Mouse (Mus musculus) heart, postnatal 14 days (tissue): ENCODE data around the gene Exoc6b. TPM values are rescaled to one million over a fixed set of nuclear protein-coding genes. Genes with fewer than 3 reads are reported as not detected.
"Not testable (repeated sequence)": the region's sequence is repeated elsewhere in the genome, so short reads cannot be mapped to it uniquely, and the experiment has no call there.

Experiments used
- DNase-seq, 2 experiments: peaks; one replicate each; pipeline ENCODE4 v3.0.0; 2021 to 2022
- intact Hi-C: fragments of 180-260 bp; cut with DNase I; formaldehyde crosslinking; loops from one replicate; pipeline ENCODE4 v1.15.1; 2025
- long read RNA-seq, 2 experiments: library from polyadenylated mRNA; stranded (forward); transcript quantifications; one replicate each; pipeline ENCODE4 v2.0.0; 2021
- total RNA-seq, 2 experiments: library from RNA; stranded (reverse); gene quantifications; 2 replicates each; pipeline ENCODE4 v1.2.3; 2021

Exoc6b gene
- total RNA-seq: 10 to 100 TPM; 21.2 to 21.9 TPM
- long read RNA-seq, experiment 1, full-length matches to known transcripts: 1 of 3 reads
- long read RNA-seq, experiment 1, partial matches to known transcripts: 0 of 3 reads
- long read RNA-seq, experiment 1, other reads (novel, unspliced or antisense): 2 of 3 reads
- long read RNA-seq, experiment 2, full-length matches to known transcripts: 2 of 6 reads
- long read RNA-seq, experiment 2, partial matches to known transcripts: 3 of 6 reads
- long read RNA-seq, experiment 2, other reads (novel, unspliced or antisense): 1 of 6 reads

DNA sequence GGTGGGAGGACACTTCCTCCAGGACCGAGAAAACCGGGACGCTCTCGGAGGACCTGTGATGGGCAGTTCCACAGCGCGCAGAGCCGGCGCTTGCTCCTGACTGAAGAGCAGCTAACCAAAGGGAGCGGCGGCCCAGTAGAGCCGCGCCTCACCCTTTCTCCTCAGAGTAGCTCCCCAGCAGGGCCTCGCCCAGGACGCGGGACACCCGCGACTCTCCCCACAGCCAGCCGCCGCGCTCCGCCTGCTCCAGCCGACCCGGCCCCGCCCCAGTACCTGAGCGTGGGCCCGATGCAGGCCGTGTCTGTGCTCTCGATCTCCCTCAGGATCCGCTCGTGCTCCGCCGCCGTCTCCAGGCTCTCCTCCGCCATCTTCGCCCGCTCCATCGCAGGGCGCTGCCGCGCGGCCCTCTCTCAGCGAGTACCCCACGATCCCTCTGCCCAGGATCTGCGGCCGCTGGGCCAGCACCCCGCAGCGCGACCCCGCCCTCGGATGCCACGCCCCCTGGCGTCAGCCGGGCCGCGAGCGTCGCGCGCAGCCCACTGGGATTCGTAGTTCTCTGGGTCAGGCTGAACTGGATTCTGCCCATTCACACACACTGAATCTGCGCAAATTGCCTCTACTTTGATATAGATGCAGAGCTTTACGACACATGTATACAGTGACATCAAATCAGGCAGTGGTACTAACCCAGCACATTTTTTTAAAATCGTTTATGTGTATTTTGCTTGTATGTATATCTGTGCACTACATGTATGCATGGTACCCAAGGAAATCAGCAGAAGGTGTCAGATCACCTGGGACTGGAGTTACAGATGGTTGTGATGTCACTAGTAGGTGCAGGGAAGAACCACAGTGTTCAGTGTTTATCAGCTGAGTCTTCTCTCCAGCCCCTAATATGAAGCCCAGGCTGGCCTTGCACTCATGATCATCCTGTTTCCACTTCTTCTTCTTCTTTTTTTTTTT is at the start of gene Exoc6b:
Gene Exoc6b, minus strand, starts transcription at position 491 of the 963 bp plus-strand sequence.
- intact Hi-C loops: no loop called here
- DNase-seq: peak; percentile 92 to 93

DNA sequence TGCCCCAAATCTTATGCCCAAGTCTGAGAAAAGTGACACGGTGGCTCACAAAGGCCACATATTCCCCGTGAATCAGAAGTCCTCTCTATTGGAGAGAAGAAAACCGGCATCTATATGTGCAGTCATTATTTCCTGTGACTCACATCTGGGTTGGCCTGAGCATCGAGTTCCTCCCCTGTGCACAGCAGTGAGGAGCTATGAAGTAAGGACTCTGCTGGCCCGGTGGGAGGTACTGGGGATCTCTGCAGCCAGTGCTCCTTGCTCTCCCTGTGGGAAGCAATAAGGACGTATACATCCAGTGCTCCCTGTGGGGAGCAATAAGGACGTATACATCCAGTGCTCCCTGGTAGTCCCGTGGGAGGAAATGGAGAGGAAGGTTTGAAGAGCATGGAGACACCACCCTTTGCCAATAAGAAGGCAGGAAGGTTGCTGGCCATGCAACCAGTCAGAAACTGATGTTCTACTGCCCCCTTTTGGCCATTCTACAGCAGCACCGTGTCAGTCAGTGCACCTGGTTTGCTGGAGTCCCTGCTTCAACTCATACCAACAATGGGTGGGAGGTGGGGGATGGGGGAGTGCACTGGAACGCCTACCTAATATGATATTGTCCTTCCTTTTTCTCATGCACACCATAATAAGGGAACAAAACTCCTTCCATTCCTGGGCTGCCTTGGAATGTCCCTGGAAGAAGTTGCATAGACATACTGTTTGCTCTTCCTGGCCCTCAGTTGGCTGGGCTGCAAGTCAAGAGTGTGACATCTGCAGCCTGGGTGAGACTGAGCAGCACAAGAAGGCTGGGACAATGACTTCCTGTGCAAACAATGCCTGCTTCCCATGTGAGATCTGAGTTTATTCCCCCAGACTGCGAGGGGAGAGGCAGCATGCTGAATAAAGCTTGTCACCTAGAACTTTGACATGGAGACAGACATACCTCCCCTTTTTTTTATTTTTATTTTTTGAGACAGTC is 48.5 kb upstream of the Exoc6b start:
- intact Hi-C loops: loop anchor here (2.0 kb wide), 1 partner anchor 81 kb away; no protein-coding TSS in a partner anchor
- peak; percentile 28 to 70 for DNase-seq

DNA sequence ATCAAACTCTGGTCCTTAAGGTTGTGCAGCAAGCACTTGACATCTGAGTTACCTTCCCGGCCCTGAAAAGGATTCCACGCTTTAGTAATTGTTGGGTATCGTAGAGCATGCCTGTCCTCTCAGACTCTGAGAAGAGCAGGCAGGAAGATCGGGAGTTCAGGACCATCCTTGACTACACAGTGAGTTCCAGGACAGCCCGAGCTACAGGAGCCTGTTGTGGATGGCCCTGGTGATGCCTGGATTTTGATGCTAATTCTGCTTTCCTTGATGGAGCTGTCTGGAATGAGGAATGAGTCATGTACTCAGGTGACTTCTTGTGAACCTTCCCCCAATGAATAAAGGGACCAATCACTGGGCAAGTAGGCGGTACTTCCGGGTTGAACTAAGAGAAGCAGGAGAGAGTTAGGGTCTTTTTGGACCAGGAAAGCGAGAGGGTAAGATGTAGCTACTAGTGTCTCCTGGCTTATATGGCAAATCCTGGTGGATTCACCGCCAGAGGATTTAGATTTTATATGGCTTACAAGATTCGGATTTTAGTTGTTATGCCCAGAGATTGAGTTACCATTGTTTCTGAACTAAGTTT is 35.8 kb upstream of the Exoc6b start:
- DNase-seq: no peak
- intact Hi-C loops: no loop called here

DNA sequence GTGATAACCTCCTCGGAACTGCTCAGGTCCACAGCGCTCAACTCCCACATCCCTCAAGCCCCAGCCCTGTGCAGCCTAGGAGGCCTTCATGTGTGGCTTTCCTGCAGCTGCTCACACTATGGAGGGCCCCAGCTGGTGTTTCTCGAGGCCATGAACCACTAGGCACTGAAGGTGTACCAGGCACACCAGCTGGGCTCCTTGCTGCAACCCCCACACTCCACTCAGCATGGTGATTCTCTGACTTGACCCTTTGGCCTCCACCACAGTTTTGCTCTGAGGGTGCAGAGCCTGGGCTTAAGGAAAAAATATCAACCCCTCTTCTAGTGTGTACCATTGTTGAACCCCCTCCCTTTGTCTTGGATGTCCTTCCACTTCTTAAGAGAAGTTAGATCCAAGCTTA is 34.0 kb upstream of the Exoc6b start:
- intact Hi-C loops: no loop called here
- DNase-seq: no peak

DNA sequence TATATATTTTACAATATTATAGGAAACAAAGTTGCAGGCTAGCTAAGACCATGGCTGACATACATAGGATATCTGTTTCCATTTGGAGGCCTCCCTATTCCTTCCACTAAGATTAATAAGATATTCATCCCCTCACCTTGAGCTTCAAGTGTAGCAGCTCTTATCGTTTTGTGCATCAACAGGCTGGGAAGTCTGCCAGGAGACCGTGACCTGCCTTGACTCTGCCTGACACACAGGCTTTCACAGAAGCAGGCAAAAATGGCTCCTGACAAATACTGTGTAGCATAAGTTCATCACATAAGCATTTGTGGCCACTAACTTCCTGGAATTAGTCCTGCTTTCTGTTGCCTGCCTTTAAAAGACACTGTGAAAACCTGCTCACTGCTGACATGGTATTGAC is 27.1 kb upstream of the Exoc6b start:
- intact Hi-C loops: no loop called here
- no peak for DNase-seq

DNA sequence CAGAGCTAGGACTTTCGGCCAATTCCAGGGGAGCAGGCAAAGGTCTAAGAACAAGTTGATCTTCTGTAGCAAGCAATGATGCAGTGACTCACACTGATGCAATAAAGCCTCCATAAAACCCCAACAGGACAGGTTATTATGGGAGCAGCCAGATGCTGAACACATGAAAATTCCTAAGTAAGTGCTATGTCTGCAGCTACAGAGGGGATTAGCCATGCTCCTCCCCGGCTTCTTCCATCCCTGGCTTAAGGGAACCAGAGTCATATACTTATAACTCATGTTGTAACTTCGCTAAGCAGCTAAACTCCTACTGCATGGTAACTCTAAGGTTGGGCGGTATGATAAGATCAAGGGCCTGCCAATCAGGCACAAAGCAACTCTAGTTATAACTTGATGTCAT is 18.1 kb upstream of the Exoc6b start:
- no peak for DNase-seq
- intact Hi-C loops: no loop called here

DNA sequence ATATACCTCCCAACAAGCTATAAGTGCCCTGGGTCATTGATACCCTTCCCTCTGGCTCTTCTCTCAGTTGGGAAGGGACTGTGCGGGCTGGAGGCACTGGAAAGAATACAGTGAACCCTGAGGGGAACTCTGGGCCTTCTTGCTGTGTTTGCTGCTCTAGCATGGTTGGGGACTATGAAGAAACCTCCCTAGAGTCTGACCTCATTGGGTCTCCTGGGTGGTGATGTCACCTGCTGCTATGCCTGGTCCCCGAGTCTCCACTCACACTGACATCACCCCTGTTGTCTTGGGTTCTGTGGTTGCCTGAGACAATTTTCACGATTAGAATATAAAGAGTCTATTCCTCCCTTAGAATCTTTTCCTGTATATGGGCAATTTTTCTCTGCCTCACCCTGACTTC is 17.3 kb upstream of the Exoc6b start:
- DNase-seq: peak in 1 of 2 experiments; percentile 6
- intact Hi-C loops: no loop called here

DNA sequence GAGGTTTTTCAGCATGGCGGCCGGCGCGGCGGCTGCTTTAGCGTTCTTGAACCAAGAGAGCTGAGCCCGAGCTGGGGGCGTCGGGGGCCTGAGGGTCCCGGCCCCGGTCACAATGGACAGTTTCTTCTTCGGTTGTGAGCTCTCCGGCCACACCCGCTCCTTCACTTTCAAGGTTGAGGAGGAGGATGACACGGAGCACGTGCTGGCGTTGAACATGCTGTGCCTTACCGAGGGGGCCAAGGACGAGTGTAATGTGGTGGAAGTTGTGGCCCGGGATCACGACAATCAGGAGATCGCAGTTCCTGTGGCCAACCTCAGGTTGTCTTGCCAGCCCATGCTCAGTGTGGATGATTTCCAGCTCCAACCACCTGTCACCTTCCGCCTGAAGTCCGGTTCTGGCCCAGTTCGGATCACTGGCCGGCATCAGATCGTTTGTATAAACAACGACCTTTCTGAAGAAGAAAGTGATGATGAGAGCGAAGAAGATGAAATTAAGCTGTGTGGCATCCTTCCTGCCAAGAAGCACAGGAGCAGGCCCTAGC is 6.9 kb upstream of the Exoc6b start:
- intact Hi-C loops, DNase-seq: not testable (repeated sequence)

DNA sequence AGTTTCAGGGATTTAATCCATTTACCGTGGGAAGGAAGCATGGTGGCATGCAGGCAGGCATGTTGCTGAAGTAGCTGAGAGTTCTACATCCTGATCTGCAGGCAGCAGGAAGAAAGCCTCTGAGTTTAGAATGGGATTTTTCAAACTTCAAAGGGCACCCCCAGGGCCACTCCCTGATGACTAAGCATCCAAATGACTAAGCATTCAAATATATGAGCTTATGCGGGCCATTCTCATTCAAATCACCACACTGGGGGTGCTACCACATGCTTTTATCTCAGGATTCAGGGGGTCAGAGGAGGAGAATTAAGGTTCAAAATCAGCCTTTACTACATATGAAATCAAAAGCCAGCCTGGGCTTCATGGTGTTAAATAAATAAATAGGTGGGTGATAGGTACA is 5.7 kb upstream of the Exoc6b start:
- DNase-seq: no peak
- intact Hi-C loops: no loop called here

DNA sequence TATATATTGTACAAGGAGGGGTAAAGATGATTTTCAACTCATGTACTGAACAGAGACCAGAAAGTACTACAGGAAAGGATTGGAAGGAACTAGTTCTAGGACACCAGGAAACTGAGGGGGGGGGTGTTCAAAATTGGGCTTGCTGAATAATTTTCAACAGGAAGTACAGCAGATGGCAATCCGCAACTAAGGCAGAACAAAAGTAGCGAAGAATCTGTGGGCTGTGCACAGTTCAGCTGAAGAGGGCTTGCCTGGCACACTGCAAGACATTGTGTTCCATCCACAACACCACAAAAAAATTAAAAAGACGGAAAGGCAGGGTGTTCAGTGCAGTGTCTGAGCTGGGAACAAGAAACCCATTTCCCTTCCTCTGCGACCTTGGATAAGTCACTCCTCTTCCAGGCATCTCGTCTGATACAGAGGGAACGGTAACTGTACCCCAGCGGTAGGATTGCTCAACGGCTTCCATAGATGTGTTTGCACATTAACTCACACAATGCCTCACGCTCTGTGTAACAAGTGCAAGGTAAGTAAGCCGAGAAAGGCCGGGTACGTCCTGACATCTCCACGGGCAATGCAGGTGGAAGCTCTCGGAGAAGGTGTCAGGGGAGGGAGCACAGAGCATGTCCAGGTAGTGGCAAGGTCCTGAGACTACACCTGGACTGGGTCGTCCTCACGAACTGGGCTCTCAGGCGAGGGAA is 841 bp downstream of the Exoc6b start:
- peak in 1 of 2 experiments; percentile 6 for DNase-seq
- intact Hi-C loops: no loop called here

DNA sequence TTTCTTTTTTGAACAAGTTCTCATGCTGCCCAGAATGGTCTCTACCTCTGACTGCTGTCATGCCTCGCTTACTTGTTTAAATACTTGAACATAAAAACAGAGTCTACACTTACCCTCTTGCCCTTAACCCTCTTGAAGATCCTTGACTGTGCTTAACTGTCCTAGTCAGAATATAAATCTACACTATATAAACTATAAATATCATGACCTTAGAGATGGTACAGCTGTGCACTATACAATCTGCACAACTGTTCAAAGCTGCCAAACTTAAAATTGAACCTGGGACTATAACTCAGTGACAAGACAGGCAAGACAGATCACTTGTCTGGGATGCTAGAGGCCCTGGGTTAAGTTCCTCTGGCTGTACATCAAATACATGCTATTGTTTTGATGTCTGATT is 11.7 kb downstream of the Exoc6b start:
- intact Hi-C loops: no loop called here
- no peak for DNase-seq

DNA sequence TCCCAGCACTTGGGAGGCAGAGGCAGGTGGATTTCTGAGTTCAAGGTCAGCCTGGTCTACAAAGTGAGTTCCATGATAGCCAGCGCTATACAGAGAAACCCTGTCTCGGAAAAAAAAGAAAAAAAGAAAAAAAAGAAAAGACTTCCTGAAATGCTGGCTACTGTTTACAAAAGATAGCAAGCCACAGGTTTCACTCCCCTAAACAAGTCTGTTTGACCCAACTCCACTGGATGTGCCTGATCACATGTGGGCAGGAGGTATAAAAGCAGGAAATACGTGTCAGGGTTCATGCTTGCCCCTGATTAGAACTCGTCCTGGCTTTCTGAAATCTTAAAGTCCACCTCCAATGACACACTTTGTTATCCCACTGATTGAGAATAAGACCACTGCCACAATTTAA is 18.2 kb downstream of the Exoc6b start:
- DNase-seq: no peak
- intact Hi-C loops: no loop called here

DNA sequence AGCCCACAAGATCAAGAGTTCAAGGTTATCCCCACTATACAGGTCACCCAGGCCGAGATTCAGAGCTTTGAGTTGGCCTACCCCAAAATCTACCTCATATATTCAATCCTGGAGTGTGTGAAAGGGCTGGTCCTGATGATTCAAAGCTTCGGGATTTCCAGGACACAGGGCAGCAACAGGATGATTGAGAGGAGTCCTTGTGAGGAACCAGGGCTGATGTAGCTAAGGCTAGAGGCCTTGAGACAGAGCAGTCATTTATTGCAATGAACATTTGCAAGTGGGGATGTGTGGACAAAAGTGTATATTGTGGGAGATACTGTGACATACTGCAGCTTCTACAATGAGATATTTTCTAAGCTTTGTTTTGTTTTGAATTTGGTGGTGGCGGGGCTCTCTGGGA is 22.8 kb downstream of the Exoc6b start:
- intact Hi-C loops: loop anchor here (5.0 kb wide), 1 partner anchor 66 kb away; no protein-coding TSS in a partner anchor
- no peak for DNase-seq

DNA sequence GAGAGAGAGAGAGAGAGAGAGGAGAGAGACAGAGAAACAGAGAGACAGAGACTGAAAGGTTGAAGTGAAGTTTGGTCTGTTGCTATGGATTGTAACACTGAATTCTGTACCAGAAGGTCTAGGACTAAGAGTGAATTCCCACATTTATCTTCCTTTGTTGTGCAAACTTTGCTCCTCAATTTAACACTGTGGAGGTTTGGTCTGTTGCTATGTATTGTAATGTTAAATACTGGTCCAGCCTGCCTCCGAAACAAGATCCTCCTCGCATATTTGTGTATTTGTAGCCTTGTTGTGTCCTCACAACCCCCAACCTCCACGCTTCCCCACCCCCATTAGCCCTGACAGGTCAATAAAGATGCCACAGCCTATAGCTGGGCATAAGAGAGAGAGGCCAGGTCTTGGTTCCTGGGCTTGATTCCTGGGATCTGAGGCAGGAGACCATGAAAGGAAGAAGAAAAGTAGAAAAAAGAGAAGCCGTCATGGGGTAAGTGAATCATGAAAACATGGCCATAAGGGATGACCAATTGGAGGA is 24.6 kb downstream of the Exoc6b start:
- no peak for DNase-seq
- intact Hi-C loops: loop anchor here (5.0 kb wide), 1 partner anchor 68 kb away; no protein-coding TSS in a partner anchor

DNA sequence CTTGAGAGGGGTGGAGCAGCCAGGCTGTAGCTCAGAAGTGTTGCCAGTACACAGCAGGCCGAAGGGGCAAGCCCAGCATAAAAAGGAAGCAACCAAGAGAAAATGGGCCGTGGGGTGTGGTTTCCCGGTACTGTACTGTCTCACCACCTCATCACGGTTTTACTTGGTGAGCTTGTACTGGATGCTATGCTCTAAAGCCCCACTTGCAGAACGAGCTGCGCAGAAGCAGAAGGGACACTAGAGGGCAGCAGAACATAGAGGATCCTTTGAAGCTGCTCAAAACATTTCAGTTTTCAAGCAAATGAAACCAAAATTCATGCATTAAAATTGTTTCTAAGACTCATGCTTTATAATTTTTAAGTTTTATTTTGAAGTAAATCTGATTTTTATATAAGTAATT is 31.6 kb downstream of the Exoc6b start:
- intact Hi-C loops: loop anchor here (1.0 to 2.0 kb wide), 2 partner anchors 81 to 94 kb away; no protein-coding TSS in a partner anchor
- peak; percentile 37 to 74 for DNase-seq

DNA sequence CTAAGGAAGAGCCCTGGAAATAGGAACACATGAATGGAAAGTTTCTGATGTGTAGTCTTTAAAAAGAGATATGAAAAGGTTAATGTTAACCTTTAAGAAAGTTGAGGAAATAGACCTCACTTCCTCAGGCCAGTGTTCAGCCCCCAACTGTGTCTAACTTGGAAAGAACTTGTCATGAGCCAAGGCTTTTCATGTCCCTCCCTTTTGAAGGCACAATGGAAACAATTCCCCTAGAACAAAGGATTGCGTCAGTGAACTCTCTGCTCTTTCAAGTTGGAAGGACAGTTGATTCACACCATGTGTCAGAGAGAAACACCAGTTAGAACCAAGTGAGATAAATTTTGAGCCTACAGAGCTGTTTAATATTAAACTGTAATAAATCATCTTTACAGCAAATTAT is 39.6 kb downstream of the Exoc6b start:
- intact Hi-C loops: no loop called here
- DNase-seq: no peak

DNA sequence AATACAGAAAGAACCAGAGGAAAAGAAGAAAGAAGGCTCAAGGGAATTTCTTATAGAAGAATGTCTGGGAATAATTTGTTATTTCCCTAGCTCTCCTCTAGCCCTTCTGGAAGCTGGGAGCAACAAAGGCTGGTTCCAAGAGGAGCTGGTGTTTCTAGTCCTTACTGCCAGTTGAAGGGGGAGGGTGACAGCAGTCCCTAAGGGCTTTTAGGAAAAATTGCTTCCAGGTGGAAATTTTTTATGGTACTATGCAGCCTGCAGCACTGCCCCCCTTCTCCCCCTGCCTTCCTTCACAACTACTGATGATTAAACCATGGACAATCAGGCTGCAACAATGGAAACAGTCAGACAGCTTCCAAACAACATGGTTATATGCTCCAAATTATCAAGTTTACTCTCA is 44.9 kb downstream of the Exoc6b start:
- intact Hi-C loops: no loop called here
- DNase-seq: no peak

DNA sequence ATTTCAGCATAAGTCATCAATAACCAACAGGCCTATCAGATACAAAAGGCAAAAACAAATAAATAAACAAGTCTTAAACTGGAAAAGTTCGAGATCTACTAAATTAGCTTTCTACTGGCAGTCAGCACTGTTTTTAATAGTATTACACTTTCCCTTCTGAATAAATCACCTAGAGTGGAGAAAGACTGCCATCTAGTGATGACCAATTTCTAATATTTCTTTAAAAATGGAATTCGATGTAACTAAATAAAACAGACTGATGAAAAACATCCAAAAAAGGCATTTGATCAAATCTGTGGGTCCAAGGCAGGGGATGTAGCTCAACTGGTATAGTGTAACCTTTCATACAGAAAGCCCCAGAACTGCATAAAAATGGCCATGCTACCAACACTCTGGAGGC is 52.3 kb downstream of the Exoc6b start:
- intact Hi-C loops: loop anchor here (2.0 to 10.0 kb wide), 3 partner anchors 104 to 612 kb away; partner anchors contain the start of gene Cyp26b1
- DNase-seq: no peak

DNA sequence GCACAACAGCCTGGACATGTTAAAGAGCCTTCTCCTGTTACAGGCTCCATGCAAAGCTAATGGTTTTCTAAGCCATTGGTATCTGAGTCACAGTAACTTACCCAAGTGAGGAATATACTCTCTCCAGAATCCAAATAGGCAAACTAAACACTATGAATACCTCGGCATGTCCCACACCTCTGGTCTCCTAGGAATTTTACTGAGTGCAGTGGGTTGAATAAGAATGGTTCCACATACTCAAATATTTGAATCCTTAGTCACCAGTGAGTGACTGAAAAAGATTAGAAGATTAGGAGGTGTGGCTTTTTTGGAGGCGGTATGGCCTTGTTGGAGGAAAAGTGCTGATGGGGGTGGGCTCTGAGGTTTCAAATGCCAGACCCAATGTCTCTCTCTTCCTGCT is 55.4 kb downstream of the Exoc6b start:
- DNase-seq: no peak
- intact Hi-C loops: loop anchor here (10.0 kb wide), 1 partner anchor 609 kb away; no protein-coding TSS in a partner anchor
